Mouse (Mus musculus): ENCODE data around the gene Fto.

Fto gene

GRCm38 (mm10) chr8:91324271-91324670, 10.9 kb downstream of the Fto start:
- DNase-seq (ENCODE audit: low read depth): no peak

DNA sequence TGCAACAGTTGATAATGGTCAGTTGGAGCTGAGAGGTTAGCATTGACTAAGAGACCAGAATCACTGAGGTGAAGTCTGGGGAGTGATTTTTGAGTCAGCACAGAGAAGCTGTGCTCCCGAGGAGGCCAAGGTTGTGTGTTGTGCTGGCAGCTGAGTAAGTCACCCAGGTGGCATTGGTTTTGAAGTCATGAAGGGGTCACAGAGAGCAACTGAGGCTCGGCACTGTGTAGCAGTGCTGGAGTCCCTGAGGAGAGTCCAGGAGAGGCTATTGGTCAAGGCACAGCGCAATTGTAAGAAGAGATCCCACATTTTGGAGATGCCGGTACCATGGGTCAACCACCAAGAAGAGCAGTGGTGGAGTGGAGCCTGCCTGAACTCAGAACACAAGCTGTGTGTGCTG, 11.6 kb downstream of the Fto start:
- no peak for DNase-seq (ENCODE audit: low read depth)

DNA sequence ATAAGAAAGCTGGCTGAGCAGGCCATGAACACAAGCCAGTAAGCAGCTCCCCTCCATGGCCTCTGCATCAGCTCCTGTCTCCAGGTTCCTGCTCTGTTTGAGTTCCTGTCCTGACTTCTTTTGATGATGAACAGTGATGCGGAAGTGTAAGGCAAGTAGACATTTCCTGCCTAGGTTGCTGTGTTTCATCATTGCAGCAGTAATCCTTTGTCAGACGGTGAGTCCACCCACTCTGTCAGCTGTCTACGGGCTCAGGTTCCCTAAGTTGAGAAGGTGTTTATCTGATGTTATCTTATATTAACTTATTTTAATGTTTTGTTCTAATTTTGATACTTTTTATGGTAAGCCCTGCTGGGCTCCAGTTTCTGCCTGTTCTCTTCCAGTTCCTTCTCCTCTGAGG, 12.7 kb downstream of the Fto start:
- no peak for DNase-seq (ENCODE audit: low read depth)

DNA sequence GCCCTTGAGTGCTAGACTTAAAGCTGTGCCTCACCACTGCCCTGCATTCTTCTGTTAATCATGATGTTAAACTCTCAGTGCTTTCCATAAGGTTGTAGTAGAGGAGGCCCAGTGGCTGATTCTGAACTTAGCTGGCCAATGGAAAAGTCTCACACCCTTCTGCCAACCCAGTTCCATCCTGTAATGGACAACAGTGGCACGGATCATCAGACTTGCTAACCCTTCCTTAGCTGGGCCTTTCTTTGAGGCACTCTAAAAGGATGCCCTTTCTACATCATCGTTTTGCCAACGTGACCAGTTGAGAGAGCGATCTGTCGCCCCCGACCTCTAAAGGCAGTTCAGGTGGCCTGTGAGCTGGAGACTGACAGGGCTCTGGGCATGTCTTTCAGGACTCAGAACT, 13.6 kb downstream of the Fto start:
- no peak for DNase-seq (ENCODE audit: low read depth)

- DNase-seq (ENCODE audit: low read depth): no peak
These were observed 14.3 kb downstream of the Fto start for GRCm38 (mm10) chr8:91327471-91328205.

GRCm38 (mm10) chr8:91329056-91329455, 15.7 kb downstream of the Fto start:
- no peak for DNase-seq (ENCODE audit: low read depth)

DNA sequence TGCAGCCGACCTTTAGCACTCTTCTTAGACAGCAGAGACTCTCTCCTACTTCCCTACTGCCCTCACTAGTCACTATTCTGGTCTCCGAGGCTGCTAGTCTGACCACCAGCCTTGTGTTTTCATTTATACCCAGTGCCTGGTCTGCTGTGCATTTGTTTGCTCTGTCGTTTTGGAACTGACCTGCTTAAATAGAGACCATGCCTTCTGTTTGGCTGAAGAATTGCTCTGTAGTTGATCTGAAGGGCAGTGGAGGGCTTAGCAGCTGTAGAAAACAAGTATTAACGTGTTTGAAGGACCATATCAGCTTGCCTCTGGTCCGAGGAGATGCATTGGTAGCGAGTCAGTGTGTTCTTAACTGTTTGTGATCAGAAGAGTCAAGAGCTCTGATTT, 16.1 kb downstream of the Fto start:
- DNase-seq (ENCODE audit: low read depth): no peak

DNA sequence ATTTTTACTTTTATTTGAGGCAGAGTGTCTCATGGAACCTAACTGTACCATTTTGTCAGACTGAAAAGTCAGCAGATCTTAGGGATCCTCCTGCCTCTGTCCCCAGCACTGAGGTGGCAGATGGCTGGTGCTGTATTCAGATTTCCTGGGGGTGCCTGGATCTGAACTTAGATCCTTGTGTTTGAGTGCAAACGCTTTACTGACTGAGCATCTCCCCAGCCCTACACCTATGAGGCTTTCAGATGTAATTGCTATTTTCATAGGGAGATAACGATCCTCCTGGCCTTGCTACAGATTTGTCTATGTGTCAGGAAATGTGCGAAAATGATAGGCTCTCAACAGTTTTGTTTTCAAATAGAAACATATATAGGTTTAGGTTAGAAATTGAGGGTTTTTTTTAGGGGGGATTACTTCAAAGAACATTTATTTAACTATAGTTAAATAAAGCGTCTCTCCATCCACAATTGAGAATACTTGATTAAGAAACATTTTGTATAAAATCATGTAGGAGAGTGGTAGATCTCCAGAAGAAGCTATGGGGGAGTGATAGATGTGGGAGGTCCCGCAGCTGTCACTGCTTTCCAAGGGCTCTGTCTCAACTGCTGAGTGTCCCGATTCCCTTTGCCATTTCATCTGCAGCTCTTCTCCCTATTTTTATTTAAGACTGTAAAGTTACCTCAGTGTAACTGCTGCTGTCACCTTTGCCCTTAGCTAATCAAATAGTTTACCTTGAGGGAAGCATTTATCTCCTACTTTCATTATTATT, 25.2 kb downstream of the Fto start:
- no peak for DNase-seq (ENCODE audit: low read depth)

- no peak for DNase-seq (ENCODE audit: low read depth)
These were observed 26.3 kb downstream of the Fto start for GRCm38 (mm10) chr8:91339651-91340050.

- no peak for DNase-seq (ENCODE audit: low read depth)
These were observed 27.4 kb downstream of the Fto start for GRCm38 (mm10) chr8:91340746-91341145.

GRCm38 (mm10) chr8:91342196-91342595, 28.9 kb downstream of the Fto start:
- no peak for DNase-seq (ENCODE audit: low read depth)

- DNase-seq (ENCODE audit: low read depth): no peak
These were observed 29.5 kb downstream of the Fto start for GRCm38 (mm10) chr8:91342798-91343197.

DNA sequence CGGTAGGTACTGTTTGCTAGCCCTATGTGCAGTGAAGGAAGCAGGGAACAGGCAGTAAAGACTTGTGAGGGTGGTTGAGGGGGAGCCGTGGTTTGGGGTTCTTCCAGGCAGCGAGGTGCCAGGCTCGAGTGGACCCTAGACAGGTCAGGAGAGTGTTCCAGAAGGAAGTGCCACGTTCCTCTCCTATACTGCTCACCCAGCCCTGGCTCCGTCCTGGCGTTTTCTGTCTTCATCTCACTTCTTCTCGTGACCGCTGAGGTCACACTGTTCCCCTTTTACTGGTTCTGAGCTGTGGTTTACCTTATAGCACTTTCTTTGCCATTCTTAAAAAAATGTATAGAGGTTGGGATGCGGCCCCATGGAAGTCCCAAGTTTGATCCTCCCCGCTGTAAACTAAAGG, 31.3 kb downstream of the Fto start:
- DNase-seq (ENCODE audit: low read depth): no peak

GRCm38 (mm10) chr8:91347146-91347545, 33.8 kb downstream of the Fto start:
- DNase-seq (ENCODE audit: low read depth): no peak

DNA sequence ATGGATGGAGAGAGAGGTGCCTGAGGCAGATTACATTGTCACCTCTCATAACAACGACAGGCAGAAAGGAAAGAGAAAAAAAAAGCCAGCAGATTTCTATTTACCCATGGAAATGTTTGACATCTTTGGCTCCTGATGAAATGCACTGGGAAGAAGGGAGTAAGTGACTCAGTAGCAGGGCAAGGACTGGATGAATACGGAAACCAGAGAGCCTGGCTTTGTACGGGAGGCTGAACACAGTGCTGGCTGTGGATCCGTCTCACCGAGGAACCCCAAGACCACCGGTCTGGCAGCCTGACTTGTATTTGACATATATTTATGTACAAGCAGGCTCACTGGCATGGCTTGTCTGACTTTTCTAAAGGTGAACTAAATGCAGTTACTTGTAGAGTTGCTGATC, 34.3 kb downstream of the Fto start:
- no peak for DNase-seq (ENCODE audit: low read depth)

DNA sequence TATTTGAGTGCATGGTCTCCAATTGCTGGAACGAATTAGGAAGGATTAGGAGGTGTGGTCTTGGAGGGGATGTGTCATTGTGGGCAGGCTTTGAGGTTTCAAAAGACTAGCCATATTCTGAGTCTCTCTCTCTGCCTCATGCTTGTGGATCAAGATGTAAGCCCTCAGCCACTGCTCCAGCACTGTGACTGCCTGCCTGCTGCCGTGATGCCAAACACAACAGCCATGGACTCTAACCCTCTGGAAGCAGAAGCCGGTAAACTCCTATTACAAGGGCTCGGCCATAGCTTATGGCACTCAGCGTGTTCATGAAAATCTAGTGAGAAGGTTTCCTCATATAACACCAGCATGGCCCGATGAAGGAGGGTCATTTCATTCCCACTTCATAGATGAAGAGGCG, 36.5 kb downstream of the Fto start:
- DNase-seq (ENCODE audit: low read depth): no peak

GRCm38 (mm10) chr8:91350628-91351027, 37.3 kb downstream of the Fto start:
- DNase-seq (ENCODE audit: low read depth): no peak

DNA sequence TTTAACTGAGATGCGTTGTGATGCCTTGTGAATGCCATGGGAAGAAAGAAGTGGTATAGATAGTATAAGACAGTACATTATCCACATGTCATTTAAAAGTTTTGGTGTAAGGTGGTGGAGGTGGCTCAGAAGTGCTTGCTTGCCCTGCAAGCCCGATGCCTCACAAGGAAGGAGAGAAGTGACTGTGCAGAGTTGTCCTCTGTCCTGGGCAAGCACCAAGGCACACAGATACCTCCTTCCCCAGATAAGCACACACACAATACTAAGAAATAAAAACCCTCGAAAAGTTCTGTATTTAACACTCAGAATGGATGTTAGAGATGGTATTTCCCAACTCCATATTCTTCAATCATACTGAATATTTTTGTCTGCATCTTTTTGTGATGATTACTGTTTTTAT, 39.3 kb downstream of the Fto start:
- DNase-seq (ENCODE audit: low read depth): no peak

DNA sequence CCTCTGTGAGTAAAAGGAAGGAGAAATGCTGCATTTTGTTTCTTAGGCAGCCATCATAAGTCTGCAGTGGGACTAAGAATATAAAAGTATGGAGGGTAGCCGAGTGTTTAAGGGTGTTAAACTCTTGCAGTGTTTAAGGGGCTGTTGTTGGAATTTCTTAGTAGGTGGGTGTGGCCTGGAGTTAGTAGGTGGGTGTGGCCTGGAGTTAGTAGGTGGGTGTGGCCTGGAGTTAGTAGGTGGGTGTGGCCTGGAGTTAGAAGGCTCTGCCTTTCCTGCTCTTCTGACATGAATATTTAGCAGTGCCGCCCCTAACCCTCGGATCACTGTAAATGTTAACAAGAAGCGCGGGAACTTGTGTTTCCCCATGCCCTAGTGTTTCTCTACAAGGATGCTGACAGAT, 39.7 kb downstream of the Fto start:
- no peak for DNase-seq (ENCODE audit: low read depth)

- no peak for DNase-seq (ENCODE audit: low read depth)
These were observed 40.6 kb downstream of the Fto start for GRCm38 (mm10) chr8:91353907-91354306.

GRCm38 (mm10) chr8:91355301-91355905, 42.1 kb downstream of the Fto start:
- no peak for DNase-seq (ENCODE audit: low read depth)

DNA sequence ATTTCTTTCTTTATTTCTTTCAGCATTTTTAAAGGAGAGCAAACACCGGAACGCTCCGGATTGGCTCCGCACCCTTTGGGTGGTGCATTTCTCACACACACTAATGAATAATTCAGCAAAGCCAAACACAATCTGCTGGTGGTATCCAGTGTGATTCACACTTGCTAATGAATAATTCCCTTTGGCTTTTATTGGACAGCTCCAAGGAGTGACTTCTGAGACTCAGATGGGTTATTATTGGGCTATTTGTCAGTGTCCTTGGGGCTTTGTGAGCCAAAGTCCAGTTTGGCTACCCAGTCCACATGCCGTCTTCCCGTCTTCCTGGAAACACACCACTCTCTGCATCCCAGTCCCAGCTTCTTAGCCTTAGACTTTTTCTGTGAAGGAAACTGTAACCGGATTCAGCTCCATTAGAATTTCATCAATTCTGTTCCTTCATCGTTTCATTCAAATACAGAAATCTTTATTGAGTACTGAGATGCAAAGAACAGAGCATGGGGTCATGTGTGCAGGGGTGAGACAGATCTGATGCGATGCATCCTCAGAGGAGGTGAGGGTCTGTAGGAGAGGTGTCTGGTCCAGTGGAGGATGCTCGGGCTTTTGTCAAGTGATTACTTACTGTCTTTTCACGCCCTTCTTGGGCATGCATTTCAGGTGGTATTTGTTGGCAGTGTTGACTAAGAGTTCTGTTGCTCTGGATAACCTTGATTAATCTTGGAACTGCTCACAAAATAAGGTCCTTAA, 42.8 kb downstream of the Fto start:
- DNase-seq (ENCODE audit: low read depth): no peak

All from c-Kit-positive CD71-negative TER-119-negative erythroid progenitor cells, embryonic 14.5 days (primary cell).